Mouse (Mus musculus) embryonic facial prominence, embryonic 15.5 days (tissue): Measurements from ENCODE around the gene Trim62. TPM values are rescaled to one million over a fixed set of nuclear protein-coding genes. Genes with fewer than 3 reads are reported as not detected.
"Not testable (repeated sequence)": the region's sequence is repeated elsewhere in the genome, so short reads cannot be mapped to it uniquely, and the experiment has no call there.

Source experiments
- ATAC-seq: fragments of 200-750 bp; cut with Nextera tagmentation; 2 replicates; pipeline ENCODE4 v1.8.0; 2017; ENCODE audit warnings: low read depth, moderate TSS enrichment; ENCODE audit not compliant: insufficient number of reproducible peaks, low FRiP score, low TSS enrichment
- H3K27ac ChIP-seq: fragments of 300-500 bp; sonication (generic); replicated peaks from 2 replicates; pipeline ENCODE4 v1.5.1; 2015; ENCODE audit warnings: mild to moderate bottlenecking, inconsistent platforms
- H3K27me3 ChIP-seq: fragments of 300-500 bp; sonication (generic); 2 replicates; pipeline ENCODE4 v1.6.1; 2015; ENCODE audit warnings: inconsistent platforms
- H3K36me3 ChIP-seq: fragments of 300-500 bp; sonication (generic); 2 replicates; pipeline ENCODE4 v1.6.1; 2015; ENCODE audit warnings: mild to moderate bottlenecking, inconsistent platforms
- H3K4me1 ChIP-seq: fragments of 300-500 bp; sonication (generic); 2 replicates; pipeline ENCODE4 v1.6.1; 2015; ENCODE audit warnings: inconsistent platforms
- H3K4me2 ChIP-seq: fragments of 300-500 bp; sonication (generic); replicated peaks from 2 replicates; pipeline ENCODE4 v1.6.1; 2015; ENCODE audit warnings: mild to moderate bottlenecking, inconsistent platforms
- H3K4me3 ChIP-seq: fragments of 300-500 bp; sonication (generic); replicated peaks from 2 replicates; pipeline ENCODE4 v1.5.1; 2015; ENCODE audit warnings: mild to moderate bottlenecking, inconsistent platforms
- H3K9ac ChIP-seq: fragments of 300-500 bp; sonication (generic); 2 replicates; pipeline ENCODE4 v1.6.1; 2015; ENCODE audit warnings: inconsistent platforms
- H3K9me3 ChIP-seq: fragments of 300-500 bp; sonication (generic); replicated peaks from 2 replicates; pipeline ENCODE4 v1.6.1; 2016; ENCODE audit warnings: inconsistent platforms
- WGBS: fragments of 180-500 bp; shearing (Covaris S2); methylation state at CpG from one replicate; pipeline ENCODE4 v1.1.7; 2015; 5-methylcytosine and 5-hydroxymethylcytosine counted together
- polyA plus RNA-seq: library from polyadenylated mRNA; unstranded; fragments of >200 nt; fragmentation: Nextera tagmentation; extraction: Ambion mirVana; gene quantifications from 2 replicates; pipeline ENCODE4 v1.2.1, GENCODE M21; 2015

Trim62 gene
- polyA plus RNA-seq, 1 experiment from 2014 or later = 10.6 TPM

- ATAC-seq = no peak
- no peak overlapping the region for H3K4me2 ChIP-seq
- no peak overlapping the region for H3K9ac ChIP-seq
- no peaks in the 10 kb centered on the region for H3K9me3 ChIP-seq
- H3K27me3 ChIP-seq = no peaks in the 10 kb centered on the region
- H3K4me3 ChIP-seq = no peak overlapping the region
- 53% methylated on average over 2 of the region's 2 CpGs for WGBS
- no peaks in the 10 kb centered on the region for H3K36me3 ChIP-seq
- no peak overlapping the region; the same call in 1 of the 2 replicates for H3K27ac ChIP-seq
- H3K4me1 ChIP-seq = no peaks in the 10 kb centered on the region
Measured at GRCm38 (mm10) chr4:128857212-128857611, 26.2 kb upstream of the Trim62 start.

- not testable (repeated sequence) for H3K27me3 ChIP-seq, H3K27ac ChIP-seq, H3K36me3 ChIP-seq, ATAC-seq, H3K4me3 ChIP-seq, H3K9ac ChIP-seq, H3K4me1 ChIP-seq, H3K4me2 ChIP-seq, H3K9me3 ChIP-seq
Measured at GRCm38 (mm10) chr4:128858226-128858625, 25.2 kb upstream of the Trim62 start.

GRCm38 (mm10) chr4:128858878-128859277 lies 24.5 kb upstream of the Trim62 start:
- Histone ChIP-seq H3K9ac (no peak overlapping the region), H3K36me3 (no peaks in the 10 kb centered on the region), H3K27ac (no peak overlapping the region), H3K4me1 (no peaks in the 10 kb centered on the region), H3K4me2 (no peak overlapping the region), H3K4me3 (no peak overlapping the region), H3K9me3 (no peaks in the 10 kb centered on the region), H3K27me3 (no peaks in the 10 kb centered on the region)
- no peak for ATAC-seq
- 70% methylated on average over 4 of the region's 4 CpGs for WGBS

GRCm38 (mm10) chr4:128872992-128873391 lies 10.4 kb upstream of the Trim62 start:
- Histone ChIP-seq H3K36me3 (no peaks in the 10 kb centered on the region), H3K9ac (no peak overlapping the region), H3K4me3 (peak overlapping the region; percentile 21), H3K27ac (no peak overlapping the region), H3K27me3 (no peaks in the 10 kb centered on the region), H3K4me2 (peak overlapping the region; percentile 34), H3K9me3 (no peaks in the 10 kb centered on the region), H3K4me1 (peaks cover under 1% of the 10 kb centered on the region; the same call in 1 of the 2 replicates)
- no peak for ATAC-seq
- WGBS = 37% methylated on average over 19 of the region's 19 CpGs

GRCm38 (mm10) chr4:128874062-128874461 lies 9.3 kb upstream of the Trim62 start:
- no peaks in the 10 kb centered on the region for H3K36me3 ChIP-seq
- no peak overlapping the region for H3K9ac ChIP-seq
- ATAC-seq = no peak
- H3K4me1 ChIP-seq = peaks cover 11% of the 10 kb centered on the region
- H3K27ac ChIP-seq = no peak overlapping the region
- H3K9me3 ChIP-seq = no peaks in the 10 kb centered on the region
- H3K4me3 ChIP-seq = no peak overlapping the region
- H3K4me2 ChIP-seq = no peak overlapping the region
- H3K27me3 ChIP-seq = no peaks in the 10 kb centered on the region
- 92% methylated on average over 17 of the region's 17 CpGs for WGBS

- Histone ChIP-seq H3K36me3 (no peaks in the 10 kb centered on the region), H3K4me1 (peaks cover 18% of the 10 kb centered on the region), H3K9ac (no peak overlapping the region), H3K9me3 (no peaks in the 10 kb centered on the region), H3K4me2 (no peak overlapping the region), H3K27ac (no peak overlapping the region), H3K27me3 (no peaks in the 10 kb centered on the region), H3K4me3 (no peak overlapping the region)
- 90% methylated on average over 11 of the region's 11 CpGs for WGBS
- no peak for ATAC-seq
Measured at GRCm38 (mm10) chr4:128875439-128875838, 7.9 kb upstream of the Trim62 start.

- no peak overlapping the region for H3K4me3 ChIP-seq
- no peak overlapping the region for H3K9ac ChIP-seq
- ATAC-seq = no peak
- no peaks in the 10 kb centered on the region for H3K9me3 ChIP-seq
- no peaks in the 10 kb centered on the region for H3K27me3 ChIP-seq
- H3K27ac ChIP-seq = no peak overlapping the region
- no peak overlapping the region for H3K4me2 ChIP-seq
- WGBS = 14% methylated on average over 6 of the region's 6 CpGs
- peaks cover 20% of the 10 kb centered on the region for H3K4me1 ChIP-seq
- no peaks in the 10 kb centered on the region for H3K36me3 ChIP-seq
Measured at GRCm38 (mm10) chr4:128877520-128877919, 5.9 kb upstream of the Trim62 start.

GRCm38 (mm10) chr4:128878901-128879491 lies 4.4 kb upstream of the Trim62 start:
- WGBS = 6% methylated on average over 13 of the region's 13 CpGs
- H3K4me3 ChIP-seq = no peak overlapping the region
- no peaks in the 10 kb centered on the region for H3K36me3 ChIP-seq
- peak overlapping the region; percentile 51 for H3K27ac ChIP-seq
- no peaks in the 10 kb centered on the region for H3K9me3 ChIP-seq
- H3K4me1 ChIP-seq = peaks cover 25% of the 10 kb centered on the region
- ATAC-seq = no peak
- no peaks in the 10 kb centered on the region for H3K27me3 ChIP-seq
- peak overlapping the region; percentile 12; the same call in 1 of the 2 replicates for H3K4me2 ChIP-seq
- H3K9ac ChIP-seq = no peak overlapping the region

GRCm38 (mm10) chr4:128883801-128884710 lies 676 bp downstream of the Trim62 start:
- ATAC-seq = peak; percentile 26
- under 1% methylated on average over 93 of the region's 94 CpGs for WGBS
- Histone ChIP-seq H3K36me3 (0 out of 2 replicates have a peak, but pooled peaks cover 2% of the 10 kb centered on the region), H3K4me1 (peaks cover 38% of the 10 kb centered on the region), H3K9me3 (no peaks in the 10 kb centered on the region), H3K27me3 (no peaks in the 10 kb centered on the region), H3K9ac (peak overlapping the region; percentile 58), H3K4me3 (peak overlapping the region; percentile 79), H3K4me2 (peak overlapping the region; percentile 97), H3K27ac (peak overlapping the region; percentile 44)

GRCm38 (mm10) chr4:128884711-128885095 lies 1.3 kb downstream of the Trim62 start:
- H3K36me3 ChIP-seq = 0 out of 2 replicates have a peak, but pooled peaks cover 2% of the 10 kb centered on the region
- peak overlapping the region; percentile 79 for H3K4me3 ChIP-seq
- no peak for ATAC-seq
- WGBS = 42% methylated on average over 5 of the region's 5 CpGs
- H3K4me2 ChIP-seq = peak overlapping the region; percentile 97
- no peak overlapping the region; the same call in 1 of the 2 replicates for H3K27ac ChIP-seq
- no peaks in the 10 kb centered on the region for H3K9me3 ChIP-seq
- H3K4me1 ChIP-seq = peaks cover 31% of the 10 kb centered on the region
- peak overlapping the region; percentile 58; the same call in 1 of the 2 replicates for H3K9ac ChIP-seq
- no peaks in the 10 kb centered on the region for H3K27me3 ChIP-seq

- Histone ChIP-seq H3K27me3 (no peaks in the 10 kb centered on the region), H3K4me3 (no peak overlapping the region), H3K27ac (no peak overlapping the region), H3K36me3 (0 out of 2 replicates have a peak, but pooled peaks cover 6% of the 10 kb centered on the region), H3K9ac (no peak overlapping the region), H3K4me2 (no peak overlapping the region), H3K4me1 (peaks cover 32% of the 10 kb centered on the region), H3K9me3 (no peaks in the 10 kb centered on the region)
- 93% methylated on average over 8 of the region's 8 CpGs for WGBS
- no peak for ATAC-seq
Measured at GRCm38 (mm10) chr4:128885540-128885939, 2.2 kb downstream of the Trim62 start.
